Mouse (Mus musculus) large intestine, adult 2 months (tissue): Measurements from ENCODE around the gene S100a1. TPM values are rescaled to one million over a fixed set of nuclear protein-coding genes. Genes with fewer than 3 reads are reported as not detected.
A peak's percentile ranks its signal among the peaks of the same experiment; 100 is the strongest.

Experiments
- DNase-seq: peaks from one replicate; pipeline ENCODE4 v3.0.0-alpha.2; 2012; ENCODE audit warnings: low read depth, low spot score
- WGBS: fragments of 180-500 bp; shearing (Covaris S2); methylation state at CpG from one replicate; pipeline ENCODE4 v1.1.7; 2018; 5-methylcytosine and 5-hydroxymethylcytosine counted together
- polyA plus RNA-seq: library from polyadenylated mRNA; depleted of rRNA; stranded (reverse); fragments of >200 nt; gene quantifications from 2 replicates; pipeline ENCODE4 v1.2.3, GENCODE M21; 2012

Gene S100a1
- polyA plus RNA-seq, 1 experiment = 52.5 TPM

GRCm38 (mm10) chr3:90512948-90513642 lies 1.1 kb downstream of the S100a1 start:
- WGBS = 76% methylated on average over 9 of the region's 9 CpGs

GRCm38 (mm10) chr3:90512276-90512675 lies 1.9 kb downstream of the S100a1 start:
- WGBS = 85% methylated on average over 5 of the region's 5 CpGs
- no peak for DNase-seq

More at GRCm38 (mm10) chr3:90512948-90513642, 1.1 kb downstream of the S100a1 start:
- no peak for DNase-seq

- no peak for DNase-seq
- WGBS = 7% methylated on average over 2 of the region's 2 CpGs
These were observed 4.5 kb downstream of the S100a1 start for GRCm38 (mm10) chr3:90509747-90510123.

- WGBS = under 1% methylated on average over 66 of the region's 66 CpGs
- peak; percentile 98 for DNase-seq
These were observed 5.0 kb downstream of the S100a1 start, which contains the start of gene Chtop for GRCm38 (mm10) chr3:90508950-90509746. Chtop (minus strand) TSS chr3:90509498.

GRCm38 (mm10) chr3:90508287-90508949 lies 5.8 kb downstream of the S100a1 start:
- no peak for DNase-seq
- WGBS = under 1% methylated on average over 20 of the region's 20 CpGs

GRCm38 (mm10) chr3:90506362-90506761 lies 7.8 kb downstream of the S100a1 start:
- DNase-seq = no peak
- 25% methylated on average over 3 of the region's 3 CpGs for WGBS

GRCm38 (mm10) chr3:90505216-90505615 lies 9.0 kb downstream of the S100a1 start:
- WGBS = 90% methylated on average over 5 of the region's 5 CpGs
- no peak for DNase-seq

GRCm38 (mm10) chr3:90503444-90503843 lies 10.7 kb downstream of the S100a1 start:
- 72% methylated on average over 4 of the region's 4 CpGs for WGBS
- no peak for DNase-seq

GRCm38 (mm10) chr3:90497597-90497996 lies 16.6 kb downstream of the S100a1 start:
- no peak for DNase-seq

- WGBS = 87% methylated on average over 7 of the region's 7 CpGs
These were observed 18.2 kb downstream of the S100a1 start for GRCm38 (mm10) chr3:90495850-90496525.

GRCm38 (mm10) chr3:90493831-90494540 lies 20.2 kb downstream of the S100a1 start:
- 40% methylated on average over 4 of the region's 4 CpGs for WGBS
- DNase-seq = no peak

More at GRCm38 (mm10) chr3:90495850-90496525, 18.2 kb downstream of the S100a1 start:
- DNase-seq = no peak

- WGBS = 26% methylated on average over 2 of the region's 2 CpGs
- no peak for DNase-seq
These were observed 22.8 kb downstream of the S100a1 start for GRCm38 (mm10) chr3:90491350-90491749.

- WGBS = under 1% methylated on average over 37 of the region's 37 CpGs
- DNase-seq = peak; percentile 88
These were observed 23.4 kb downstream of the S100a1 start, which contains the start of gene Snapin for GRCm38 (mm10) chr3:90490696-90491256. Snapin (minus strand) TSS chr3:90491033.

GRCm38 (mm10) chr3:90488576-90488975 lies 25.6 kb downstream of the S100a1 start:
- no peak for DNase-seq
- WGBS = 74% methylated on average over 6 of the region's 6 CpGs

- no peak for DNase-seq
- WGBS = 39% methylated on average over 5 of the region's 5 CpGs
These were observed 27.2 kb downstream of the S100a1 start for GRCm38 (mm10) chr3:90486998-90487397.

- WGBS = under 1% methylated on average over 45 of the region's 45 CpGs
- DNase-seq = peak; percentile 94
These were observed 38.2 kb downstream of the S100a1 start, which contains the start of gene Ilf2 for GRCm38 (mm10) chr3:90475831-90476611. Ilf2 (plus strand) TSS chr3:90476126.

- no peak for DNase-seq
- 23% methylated on average over 16 of the region's 16 CpGs for WGBS
These were observed 38.9 kb downstream of the S100a1 start for GRCm38 (mm10) chr3:90475151-90475830.
